Mouse (Mus musculus) olfactory bulb, adult 2 months (tissue): ENCODE data around the gene Ankrd11.

ENCODE experiments used
- CTCF ChIP-seq: fragments of 200-500 bp; IDR thresholded peaks from 2 replicates; pipeline ENCODE4 v1.5.1; 2012; ENCODE audit warnings: low read depth, mild to moderate bottlenecking, low read length, moderate library complexity; ENCODE audit not compliant: insufficient read depth
- POLR2A ChIP-seq: fragments of 200-500 bp; IDR thresholded peaks from 2 replicates; pipeline ENCODE4 v1.6.1; 2012; ENCODE audit warnings: mild to moderate bottlenecking, low read depth, low read length, moderate library complexity; ENCODE audit not compliant: insufficient read depth

DNA sequence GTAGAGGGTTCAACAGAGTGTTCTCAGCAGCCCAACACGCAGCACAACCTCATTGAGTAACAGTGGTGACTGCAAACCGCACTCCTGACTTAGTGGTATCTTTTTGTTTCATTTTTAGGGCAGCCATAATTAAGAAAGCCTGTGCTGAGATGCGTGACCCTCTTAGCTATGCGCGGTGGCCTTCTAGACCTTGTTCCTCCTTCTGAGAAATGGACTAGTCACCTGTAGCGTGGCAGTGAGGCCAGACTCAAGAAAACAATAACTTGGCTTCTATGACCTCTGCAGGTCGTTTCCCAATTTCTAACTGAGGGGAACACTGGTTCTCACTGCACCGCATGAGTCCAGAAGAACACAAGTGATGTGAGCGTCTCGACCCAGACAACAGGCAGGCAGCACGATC is 137.6 kb downstream of the Ankrd11 start:
- TF ChIP-seq CTCF: no peak
- no peak for TF ChIP-seq POLR2A
